Mouse (Mus musculus) forebrain, embryonic 11.5 days (tissue): ENCODE measurements around the gene Alox5. TPM values are rescaled to one million over a fixed set of nuclear protein-coding genes. Genes with fewer than 3 reads are reported as not detected.

Source experiments
- ATAC-seq: fragments of 200-750 bp; cut with Nextera tagmentation; replicated peaks from 2 replicates; pipeline ENCODE4 v1.8.0; 2017; ENCODE audit warnings: moderate TSS enrichment; ENCODE audit not compliant: low FRiP score
- DNase-seq: peaks from one replicate; pipeline ENCODE4 v3.0.0-alpha.2; 2017; ENCODE audit warnings: low spot score
- H3K27ac ChIP-seq: fragments of 300-500 bp; sonication (generic); 2 replicates; pipeline ENCODE4 v1.5.1; 2014; ENCODE audit warnings: low read depth, low read length
- H3K27me3 ChIP-seq: fragments of 300-500 bp; sonication (generic); 2 replicates; pipeline ENCODE4 v1.6.1; 2014; ENCODE audit warnings: mild to moderate bottlenecking, low read length, mixed read lengths; ENCODE audit not compliant: control insufficient read depth, insufficient read depth
- H3K36me3 ChIP-seq: fragments of 300-500 bp; sonication (generic); 2 replicates; pipeline ENCODE4 v1.6.1; 2014; ENCODE audit warnings: mild to moderate bottlenecking, low read length, moderate library complexity, mixed read lengths; ENCODE audit not compliant: control insufficient read depth, insufficient read depth
- H3K4me1 ChIP-seq: fragments of 300-500 bp; sonication (generic); replicated peaks from 2 replicates; pipeline ENCODE4 v1.6.1; 2014; ENCODE audit warnings: low read length, mixed read lengths; ENCODE audit not compliant: control insufficient read depth, insufficient read depth
- H3K4me2 ChIP-seq: fragments of 300-500 bp; sonication (generic); 2 replicates; pipeline ENCODE4 v1.6.1; 2014; ENCODE audit warnings: low read depth, mild to moderate bottlenecking, low read length, moderate library complexity, mixed read lengths; ENCODE audit not compliant: severe bottlenecking
- H3K4me3 ChIP-seq: fragments of 300-500 bp; sonication (generic); 2 replicates; pipeline ENCODE4 v1.5.1; 2014; ENCODE audit warnings: low read depth, low read length
- H3K9ac ChIP-seq: fragments of 300-500 bp; sonication (generic); 2 replicates; pipeline ENCODE4 v1.6.1; 2014; ENCODE audit warnings: low read length
- H3K9me3 ChIP-seq: fragments of 300-500 bp; sonication (generic); 2 replicates; pipeline ENCODE4 v1.6.1; 2016; ENCODE audit warnings: low read length, mixed read lengths; ENCODE audit not compliant: control insufficient read depth
- WGBS: fragments of 180-500 bp; shearing (Covaris S2); extraction: QIAGEN DNeasy Blood & Tissue Kit; methylation state at CpG from one replicate; pipeline ENCODE4 v1.1.7; 2014; 5-methylcytosine and 5-hydroxymethylcytosine counted together
- polyA plus RNA-seq: library from polyadenylated mRNA; unstranded; fragments of >200 nt; fragmentation: Nextera tagmentation; extraction: Ambion mirVana; gene quantifications from 2 replicates; pipeline ENCODE4 v1.2.1, GENCODE M21; 2014

The Alox5 gene
- polyA plus RNA-seq, 1 experiment from 2014 or later, result 0.52 TPM

DNA sequence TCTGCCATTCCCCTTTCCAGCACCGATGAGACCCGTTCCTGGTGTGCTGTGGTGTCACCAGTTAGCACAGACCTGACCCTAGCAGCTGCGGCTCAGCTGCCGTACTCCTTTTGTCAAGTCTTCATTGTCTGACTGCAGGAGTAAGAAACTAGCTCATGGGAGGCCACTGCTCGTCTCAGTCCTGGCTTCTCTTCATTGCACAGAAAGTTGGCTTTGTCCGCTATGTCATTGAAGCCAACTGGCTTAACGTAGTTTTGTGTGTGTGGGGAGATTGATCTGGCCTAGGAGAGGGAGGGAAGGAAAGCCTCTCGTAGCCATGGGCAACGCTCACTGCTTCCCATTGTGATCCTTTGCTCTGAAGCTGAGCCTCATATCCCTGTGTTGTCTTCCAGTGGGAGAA lies 55.7 kb downstream of the Alox5 start:
- H3K4me2 ChIP-seq, result no peak overlapping the region
- no peak for DNase-seq

GRCm38 (mm10) chr6:116402426-116402825 lies 58.6 kb downstream of the Alox5 start:
- no peaks in the 10 kb centered on the region for H3K27me3 ChIP-seq
- no peak overlapping the region for H3K9ac ChIP-seq
- 0 out of 2 replicates have a peak, but pooled peaks cover 3% of the 10 kb centered on the region for H3K4me1 ChIP-seq
- no peak overlapping the region for H3K27ac ChIP-seq
- no peak overlapping the region for H3K4me3 ChIP-seq
- ATAC-seq (no peak), DNase-seq (no peak)
- 95% methylated on average over 3 of the region's 3 CpGs for WGBS
- no peaks in the 10 kb centered on the region for H3K36me3 ChIP-seq
- H3K9me3 ChIP-seq, result no peaks in the 10 kb centered on the region
- H3K4me2 ChIP-seq, result no peak overlapping the region

More for the DNA sequence above, 55.7 kb downstream of the Alox5 start:
- Histone ChIP-seq H3K4me3 (no peak overlapping the region), H3K27me3 (no peaks in the 10 kb centered on the region), H3K9me3 (no peaks in the 10 kb centered on the region), H3K36me3 (no peaks in the 10 kb centered on the region), H3K27ac (no peak overlapping the region), H3K4me1 (no peaks in the 10 kb centered on the region), H3K9ac (no peak overlapping the region)
- 48% methylated on average over 9 of the region's 9 CpGs for WGBS
- ATAC-seq, result peak; percentile 37; the same call in 1 of the 2 replicates

DNA sequence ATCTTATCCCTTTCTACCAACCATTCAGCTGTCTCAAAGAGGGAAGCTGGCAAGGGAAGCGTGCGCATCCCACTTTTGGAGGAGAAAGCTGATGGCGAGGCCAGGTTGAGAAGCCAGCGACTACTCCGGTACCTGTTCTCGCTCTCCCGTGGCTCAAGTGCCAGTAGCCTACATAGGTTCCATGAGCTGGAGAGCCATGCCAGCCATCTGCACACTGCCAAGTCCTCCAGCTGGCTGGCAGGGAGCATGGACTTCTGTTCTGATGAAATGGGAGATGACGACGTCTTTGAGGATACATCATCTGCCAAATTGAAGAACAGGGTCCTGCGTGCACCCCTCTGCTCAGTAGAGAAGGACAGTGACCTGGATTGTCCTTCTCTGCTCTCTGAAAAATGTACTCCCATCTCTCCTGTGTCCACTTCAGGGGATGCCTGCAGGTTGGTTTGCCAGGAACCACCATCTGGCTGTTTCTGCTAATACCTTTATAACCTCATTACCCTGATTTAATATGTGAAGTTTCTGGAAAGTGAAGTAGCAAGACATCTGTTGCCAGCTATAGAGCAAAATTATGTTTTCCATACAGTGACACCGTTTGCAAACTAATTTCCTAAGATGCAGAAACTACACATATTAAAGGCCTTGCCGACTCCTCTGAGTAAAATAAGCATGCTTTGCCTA lies 59.1 kb downstream of the Alox5 start:
- 94% methylated on average over 12 of the region's 12 CpGs for whole genome bisulfite sequencing
- Histone ChIP-seq H3K4me3 (no peak overlapping the region), H3K4me2 (no peak overlapping the region), H3K36me3 (no peaks in the 10 kb centered on the region), H3K27ac (no peak overlapping the region), H3K4me1 (0 out of 2 replicates have a peak, but pooled peaks cover 3% of the 10 kb centered on the region), H3K9ac (no peak overlapping the region), H3K9me3 (no peaks in the 10 kb centered on the region), H3K27me3 (no peaks in the 10 kb centered on the region)
- DNase-seq, result no peak
- no peak for ATAC-seq

- H3K9me3 ChIP-seq, result no peaks in the 10 kb centered on the region
- H3K27ac ChIP-seq, result peak overlapping the region; percentile 42; the same call in 1 of the 2 replicates
- peak; percentile 29; the same call in 1 of the 2 replicates for ATAC-seq
- no peak for DNase-seq
- no peak overlapping the region for H3K4me2 ChIP-seq
- no peak overlapping the region for H3K4me3 ChIP-seq
- no peaks in the 10 kb centered on the region for H3K27me3 ChIP-seq
- no peak overlapping the region for H3K9ac ChIP-seq
- 0 out of 2 replicates have a peak, but pooled peaks cover 3% of the 10 kb centered on the region for H3K4me1 ChIP-seq
- H3K36me3 ChIP-seq, result no peaks in the 10 kb centered on the region
- 45% methylated on average over 2 of the region's 2 CpGs for WGBS
Measured at GRCm38 (mm10) chr6:116398136-116398535, 62.8 kb downstream of the Alox5 start.

- H3K27me3 ChIP-seq, result no peaks in the 10 kb centered on the region
- peak overlapping the region; percentile 42; the same call in 1 of the 2 replicates for H3K27ac ChIP-seq
- H3K9ac ChIP-seq, result no peak overlapping the region
- ATAC-seq (peak; percentile 95), DNase-seq (no peak)
- H3K4me1 ChIP-seq, result 0 out of 2 replicates have a peak, but pooled peaks cover 3% of the 10 kb centered on the region
- no peaks in the 10 kb centered on the region for H3K9me3 ChIP-seq
- H3K4me3 ChIP-seq, result no peak overlapping the region
- H3K36me3 ChIP-seq, result no peaks in the 10 kb centered on the region
- WGBS, result 18% methylated on average over 6 of the region's 6 CpGs
- no peak overlapping the region for H3K4me2 ChIP-seq
Measured at GRCm38 (mm10) chr6:116397621-116398020, 63.4 kb downstream of the Alox5 start.

DNA sequence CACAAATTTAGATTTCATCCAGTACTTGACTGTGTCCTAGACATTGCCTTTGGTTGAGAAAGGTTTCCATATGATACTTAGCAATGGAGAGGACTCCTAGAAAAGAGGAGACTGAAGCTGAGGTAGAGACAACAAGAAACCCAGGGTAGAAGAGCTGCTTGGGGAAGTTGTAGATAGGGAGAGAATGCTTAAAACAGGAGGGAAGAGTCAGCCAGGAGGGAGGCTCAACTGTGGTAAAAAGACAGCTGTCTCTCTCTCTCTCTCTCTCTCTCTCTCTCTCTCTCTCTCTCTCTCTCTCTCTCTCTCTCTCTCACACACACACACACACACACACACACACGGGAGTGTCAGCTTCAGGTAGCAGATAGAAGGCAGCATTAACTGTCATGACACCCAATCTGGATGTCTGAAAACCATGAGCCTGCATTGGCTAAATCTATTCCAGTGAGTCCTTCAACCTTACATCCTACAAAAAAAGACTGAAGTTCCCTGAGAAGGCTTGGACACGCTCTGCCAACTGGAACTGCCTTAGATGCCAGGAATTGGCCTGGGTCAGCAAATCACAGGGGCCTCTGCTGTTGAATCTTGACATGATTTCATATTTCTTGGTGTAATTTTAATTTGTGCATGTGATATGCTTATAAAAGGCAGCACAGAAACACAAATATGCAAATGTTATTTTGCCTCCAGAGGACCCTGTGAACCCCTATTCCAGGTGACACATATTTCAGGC lies 65.9 kb downstream of the Alox5 start:
- no peak for ATAC-seq
- no peak overlapping the region for H3K27ac ChIP-seq
- H3K4me1 ChIP-seq, result 0 out of 2 replicates have a peak, but pooled peaks cover 3% of the 10 kb centered on the region
- 78% methylated on average over 2 of the region's 2 CpGs for WGBS
- H3K9me3 ChIP-seq, result no peaks in the 10 kb centered on the region
- H3K9ac ChIP-seq, result no peak overlapping the region
- H3K36me3 ChIP-seq, result no peaks in the 10 kb centered on the region
- no peak overlapping the region for H3K4me3 ChIP-seq
- no peak for DNase-seq
- no peaks in the 10 kb centered on the region for H3K27me3 ChIP-seq
- no peak overlapping the region for H3K4me2 ChIP-seq

- H3K4me3 ChIP-seq, result no peak overlapping the region
- no peaks in the 10 kb centered on the region for H3K27me3 ChIP-seq
- no peaks in the 10 kb centered on the region for H3K9me3 ChIP-seq
- no peaks in the 10 kb centered on the region for H3K36me3 ChIP-seq
- DNase-seq, result no peak
- peaks cover 6% of the 10 kb centered on the region for H3K4me1 ChIP-seq
- no peak overlapping the region for H3K27ac ChIP-seq
- ATAC-seq, result no peak
- H3K4me2 ChIP-seq, result no peak overlapping the region
- no peak overlapping the region for H3K9ac ChIP-seq
Measured at GRCm38 (mm10) chr6:116389481-116389880, 71.5 kb downstream of the Alox5 start.

- ATAC-seq, result no peak
- Histone ChIP-seq H3K4me1 (peaks cover 6% of the 10 kb centered on the region), H3K4me3 (no peak overlapping the region), H3K9ac (no peak overlapping the region), H3K27ac (no peak overlapping the region), H3K9me3 (no peaks in the 10 kb centered on the region), H3K27me3 (no peaks in the 10 kb centered on the region), H3K4me2 (no peak overlapping the region), H3K36me3 (no peaks in the 10 kb centered on the region)
- DNase-seq, result no peak
- 95% methylated on average over 1 of the region's 1 CpGs for WGBS
Measured at GRCm38 (mm10) chr6:116388068-116388467, 72.9 kb downstream of the Alox5 start.
